Mouse (Mus musculus): Measurements from ENCODE around the gene Ube2q2. TPM values are rescaled to one million over a fixed set of nuclear protein-coding genes. Genes with fewer than 3 reads are reported as not detected.
A peak's percentile ranks its signal among the peaks of the same experiment; 100 is the strongest.
"Not testable (repeated sequence)": the region's sequence is repeated elsewhere in the genome, so short reads cannot be mapped to it uniquely, and the experiment has no call there.

The Ube2q2 gene
- polyA plus RNA-seq, 1 experiment, result 5.3 TPM

DNA sequence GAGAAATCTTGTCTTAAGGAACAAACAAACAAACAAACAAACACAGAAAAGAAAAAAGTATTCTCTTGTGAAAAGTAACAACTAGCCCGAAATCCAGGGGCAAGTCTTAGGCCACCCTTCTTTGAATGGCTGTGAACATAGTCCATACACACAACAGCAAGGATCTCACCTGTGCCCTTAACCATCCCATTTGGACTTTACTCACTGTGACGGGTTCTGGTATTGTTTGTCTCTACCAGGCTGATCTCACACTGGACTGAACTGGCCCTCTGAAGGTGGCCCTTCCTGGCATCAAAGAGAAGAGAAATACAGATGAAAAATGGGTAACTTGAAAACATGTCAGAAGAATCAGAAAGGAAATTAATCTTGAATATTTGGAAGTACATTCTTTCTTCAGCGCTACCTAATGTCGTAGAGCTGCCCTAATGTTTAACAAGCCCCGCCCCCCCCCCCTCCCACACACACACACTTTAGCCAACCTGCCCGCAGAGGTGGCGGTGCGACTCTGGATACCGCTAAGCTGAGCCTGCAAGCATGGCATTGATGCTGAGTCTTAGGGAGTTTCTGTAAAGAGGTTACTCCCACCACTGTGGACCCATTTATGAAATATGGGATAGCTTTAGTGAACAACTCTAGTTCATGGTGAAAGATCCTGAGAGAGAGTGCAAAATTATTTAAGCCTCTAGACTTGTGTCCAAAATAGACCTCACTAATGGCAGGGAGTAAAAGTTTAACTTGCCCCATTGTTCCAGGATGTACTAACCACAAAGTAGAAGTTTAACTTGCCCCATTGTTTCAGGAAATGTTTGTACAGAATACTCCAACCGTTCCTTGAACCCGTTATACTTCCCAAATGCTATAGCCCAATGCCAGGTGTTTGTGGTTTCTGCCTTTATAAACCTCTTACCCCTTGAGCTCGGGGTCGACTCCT, 87.8 kb downstream of the Ube2q2 start:
- no peak overlapping the region for H3K4me3 ChIP-seq (ENCODE audit: low read depth, low read length)
- no peak for TF ChIP-seq CTCF (IDR thresholded peaks at IDR 0.05; ENCODE audit: extremely low read depth, insufficient read length, insufficient replicate concordance, low read depth, low read length)
- H3K27me3 ChIP-seq (ENCODE audit: control insufficient read depth, insufficient read depth, low read length), result no peaks in the 10 kb centered on the region
- H3K36me3 ChIP-seq (ENCODE audit: control insufficient read depth, insufficient read depth, low read length), result no peaks in the 10 kb centered on the region
- 45% methylated on average over 13 of the region's 13 CpGs for WGBS
- peak overlapping the region; percentile 3 for H3K27ac ChIP-seq (ENCODE audit: insufficient read depth, low read depth, low read length)
- peaks cover 8% of the 10 kb centered on the region; the same call in 1 of the 2 replicates for H3K4me1 ChIP-seq (ENCODE audit: control insufficient read depth, insufficient read depth, insufficient read length, low read length)

DNA sequence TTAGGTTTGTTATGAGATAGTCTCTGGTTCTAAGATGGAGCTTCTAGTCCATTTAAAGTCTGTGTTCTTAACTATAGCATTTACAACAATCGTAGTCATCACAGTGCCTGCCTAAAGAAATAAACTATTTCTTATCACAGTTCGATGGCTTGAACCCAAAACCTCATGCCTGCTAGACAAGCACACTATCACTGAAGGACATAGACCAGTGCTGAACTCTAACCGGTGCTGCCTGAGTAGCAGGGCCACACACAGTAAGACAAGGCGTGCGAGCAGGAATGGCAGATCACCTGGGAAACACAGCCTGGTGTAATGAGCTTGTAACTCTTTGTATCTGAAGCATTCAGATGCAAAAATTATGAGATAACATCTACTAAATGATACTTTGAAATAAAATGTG, 92.2 kb downstream of the Ube2q2 start:
- H3K4me3 ChIP-seq (ENCODE audit: low read depth, low read length), result no peak overlapping the region
- no peaks in the 10 kb centered on the region for H3K27me3 ChIP-seq (ENCODE audit: control insufficient read depth, insufficient read depth, low read length)
- H3K4me1 ChIP-seq (ENCODE audit: control insufficient read depth, insufficient read depth, insufficient read length, low read length), result peaks cover 5% of the 10 kb centered on the region; the same call in 1 of the 2 replicates
- TF ChIP-seq CTCF (IDR thresholded peaks at IDR 0.05; ENCODE audit: extremely low read depth, insufficient read length, insufficient replicate concordance, low read depth, low read length) (no peak), POLR2A (IDR thresholded peaks at IDR 0.05; ENCODE audit: low read depth, low read length) (no peak)
- WGBS, result 47% methylated on average over 5 of the region's 5 CpGs
- no peak overlapping the region for H3K27ac ChIP-seq (ENCODE audit: insufficient read depth, low read depth, low read length)
- H3K36me3 ChIP-seq (ENCODE audit: control insufficient read depth, insufficient read depth, low read length), result no peaks in the 10 kb centered on the region

DNA sequence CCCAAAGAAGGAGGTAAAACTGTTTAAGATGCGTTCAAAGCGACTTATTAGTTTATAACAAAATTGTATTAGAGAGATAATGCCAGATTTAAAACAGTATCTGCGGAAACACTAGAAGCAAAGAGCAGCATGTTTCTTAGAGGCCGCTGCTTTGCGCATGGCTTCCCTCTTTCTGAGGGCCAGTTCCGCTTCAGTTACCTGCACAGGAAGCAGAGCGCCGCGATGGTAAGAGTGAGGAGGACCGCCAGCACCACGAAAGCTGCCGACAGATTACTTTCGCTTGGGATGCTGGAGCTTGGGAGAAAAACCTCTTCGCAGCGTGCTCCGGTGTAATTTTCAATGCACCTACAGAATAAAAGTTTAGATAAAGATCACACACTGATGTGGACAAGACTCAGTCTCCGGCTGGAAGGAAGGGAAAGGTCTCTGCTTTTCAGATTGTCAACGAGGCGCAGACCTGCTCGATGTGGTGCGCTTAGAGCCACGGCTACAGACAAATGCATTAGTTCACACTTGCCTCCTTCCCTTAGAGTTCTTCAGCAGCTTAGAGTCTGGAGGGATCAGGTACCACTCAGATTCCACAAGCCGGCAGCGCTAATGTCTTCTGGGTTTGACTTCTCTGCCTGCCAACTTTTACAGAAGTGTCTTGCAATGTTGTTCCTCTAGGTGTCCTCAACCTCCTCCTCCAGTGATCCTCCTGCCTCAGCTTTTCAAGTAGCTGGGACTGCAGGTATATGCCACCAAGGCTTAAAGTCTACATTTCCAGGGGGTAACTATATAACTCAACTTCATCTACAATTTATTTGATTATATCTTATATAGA, 93.4 kb downstream of the Ube2q2 start:
- WGBS, result 37% methylated on average over 24 of the region's 24 CpGs
- TF ChIP-seq CTCF (IDR thresholded peaks at IDR 0.05; ENCODE audit: extremely low read depth, insufficient read length, insufficient replicate concordance, low read depth, low read length) (no peak), POLR2A (IDR thresholded peaks at IDR 0.05; ENCODE audit: low read depth, low read length) (no peak; the same call in 1 of the 2 replicates)
- peak overlapping the region; percentile 56 for H3K4me3 ChIP-seq (ENCODE audit: low read depth, low read length)
- no peaks in the 10 kb centered on the region for H3K36me3 ChIP-seq (ENCODE audit: control insufficient read depth, insufficient read depth, low read length)
- peaks cover 5% of the 10 kb centered on the region; the same call in 1 of the 2 replicates for H3K4me1 ChIP-seq (ENCODE audit: control insufficient read depth, insufficient read depth, insufficient read length, low read length)
- peak overlapping the region; percentile 49; the same call in 1 of the 2 replicates for H3K27ac ChIP-seq (ENCODE audit: insufficient read depth, low read depth, low read length)
- no peaks in the 10 kb centered on the region for H3K27me3 ChIP-seq (ENCODE audit: control insufficient read depth, insufficient read depth, low read length)

DNA sequence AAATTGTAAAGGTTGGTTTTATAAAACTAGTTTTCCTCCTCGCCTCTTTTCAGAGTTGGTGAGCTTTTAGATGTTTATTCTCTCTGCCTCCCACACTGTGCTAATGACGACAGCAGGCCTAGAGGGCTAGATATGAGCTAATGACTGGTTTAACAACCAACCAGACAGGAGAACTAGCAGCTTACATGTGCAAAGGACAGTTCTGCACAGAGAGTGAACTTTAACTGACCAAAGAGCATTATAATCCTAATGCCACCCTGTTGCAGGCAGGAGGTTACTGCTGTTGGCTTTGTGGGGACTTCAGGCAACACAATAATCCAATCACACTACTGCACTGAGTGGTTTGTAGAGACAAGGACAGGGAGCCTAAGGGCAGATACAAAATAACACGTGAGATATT, 94.6 kb downstream of the Ube2q2 start:
- no peak for TF ChIP-seq CTCF (IDR thresholded peaks at IDR 0.05; ENCODE audit: extremely low read depth, insufficient read length, insufficient replicate concordance, low read depth, low read length)
- no peak for TF ChIP-seq POLR2A (IDR thresholded peaks at IDR 0.05; ENCODE audit: low read depth, low read length)
- WGBS, result 70% methylated on average over 3 of the region's 3 CpGs
- Histone ChIP-seq H3K27ac (ENCODE audit: insufficient read depth, low read depth, low read length) (no peak overlapping the region), H3K36me3 (ENCODE audit: control insufficient read depth, insufficient read depth, low read length) (no peaks in the 10 kb centered on the region), H3K4me3 (ENCODE audit: low read depth, low read length) (no peak overlapping the region), H3K27me3 (ENCODE audit: control insufficient read depth, insufficient read depth, low read length) (no peaks in the 10 kb centered on the region), H3K4me1 (ENCODE audit: control insufficient read depth, insufficient read depth, insufficient read length, low read length) (peaks cover 8% of the 10 kb centered on the region; the same call in 1 of the 2 replicates)

DNA sequence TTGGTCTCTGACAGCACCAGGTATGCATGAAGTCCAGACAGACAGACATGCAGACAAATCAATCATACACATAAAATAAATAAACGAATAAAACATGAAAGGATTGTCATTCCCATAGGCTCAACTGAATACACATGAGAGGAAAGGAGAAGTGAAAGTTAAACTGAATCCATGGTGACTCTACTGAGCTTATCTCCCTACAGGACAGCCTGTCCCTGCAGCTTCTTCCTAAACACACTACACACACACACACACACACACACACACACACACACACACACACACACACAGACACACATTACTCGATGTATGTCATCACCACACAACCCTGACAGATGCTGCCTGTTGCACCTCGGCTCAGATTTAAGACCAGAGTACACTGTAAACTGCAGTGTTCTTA, 95.4 kb downstream of the Ube2q2 start:
- Histone ChIP-seq H3K4me3 (ENCODE audit: low read depth, low read length) (no peak overlapping the region), H3K36me3 (ENCODE audit: control insufficient read depth, insufficient read depth, low read length) (no peaks in the 10 kb centered on the region), H3K27me3 (ENCODE audit: control insufficient read depth, insufficient read depth, low read length) (no peaks in the 10 kb centered on the region), H3K4me1 (ENCODE audit: control insufficient read depth, insufficient read depth, insufficient read length, low read length) (peaks cover 8% of the 10 kb centered on the region; the same call in 1 of the 2 replicates), H3K27ac (ENCODE audit: insufficient read depth, low read depth, low read length) (no peak overlapping the region)
- TF ChIP-seq CTCF (IDR thresholded peaks at IDR 0.05; ENCODE audit: extremely low read depth, insufficient read length, insufficient replicate concordance, low read depth, low read length), result no peak
- TF ChIP-seq POLR2A (IDR thresholded peaks at IDR 0.05; ENCODE audit: low read depth, low read length), result no peak
- WGBS, result 30% methylated on average over 3 of the region's 3 CpGs

DNA sequence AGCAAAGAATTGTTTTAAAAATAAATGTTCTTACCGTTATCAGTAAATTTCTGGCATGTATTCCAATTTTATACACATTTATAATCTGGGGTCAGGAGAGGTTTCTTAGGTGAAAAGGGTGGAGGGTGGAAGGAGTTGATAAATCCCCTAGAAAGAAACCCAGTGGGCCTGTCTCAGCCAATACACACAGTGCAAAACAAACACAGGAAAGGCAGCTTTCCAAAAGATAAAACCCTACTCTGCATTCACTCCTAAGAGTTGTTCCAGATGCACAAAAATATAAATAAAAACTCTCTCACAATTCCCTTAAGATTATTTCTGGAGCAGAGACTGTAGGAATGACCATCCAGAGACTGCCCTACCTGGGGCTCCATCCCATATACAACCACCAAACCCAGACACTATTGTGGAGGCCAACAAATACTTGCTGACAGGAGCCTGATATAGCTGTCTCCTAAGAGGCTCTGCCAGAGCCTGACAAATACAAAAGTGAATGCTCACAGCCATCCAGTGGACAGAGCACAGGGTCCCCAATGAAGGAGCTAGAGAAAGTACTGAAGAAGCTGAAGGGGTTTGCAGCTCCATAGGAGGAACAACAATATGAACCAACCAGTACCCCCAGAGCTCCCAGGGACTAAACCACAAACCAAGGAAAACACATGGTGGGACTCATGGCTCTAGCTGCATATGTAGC, 96.5 kb downstream of the Ube2q2 start:
- not testable (repeated sequence) for H3K36me3 ChIP-seq (ENCODE audit: control insufficient read depth, insufficient read depth, low read length); H3K27me3 ChIP-seq (ENCODE audit: control insufficient read depth, insufficient read depth, low read length); H3K4me3 ChIP-seq (ENCODE audit: low read depth, low read length); H3K27ac ChIP-seq (ENCODE audit: insufficient read depth, low read depth, low read length)
- H3K4me1 ChIP-seq (ENCODE audit: control insufficient read depth, insufficient read depth, insufficient read length, low read length), result peaks cover 12% of the 10 kb centered on the region; the same call in 1 of the 2 replicates
- 48% methylated on average over 1 of the region's 1 CpGs for WGBS
